Mouse (Mus musculus) heart, embryonic 11.5 days (tissue): ENCODE measurements around the gene Uhrf1bp1. TPM values are rescaled to one million over a fixed set of nuclear protein-coding genes. Genes with fewer than 3 reads are reported as not detected.

Experiments used
- ATAC-seq: fragments of 200-750 bp; cut with Nextera tagmentation; replicated peaks from 2 replicates; pipeline ENCODE4 v1.8.0; 2017; ENCODE audit warnings: moderate library complexity; ENCODE audit not compliant: insufficient number of reproducible peaks, low FRiP score, low TSS enrichment
- H3K27ac ChIP-seq: fragments of 300-500 bp; sonication (generic); 2 replicates; pipeline ENCODE4 v1.5.1; 2014; ENCODE audit warnings: mild to moderate bottlenecking, low read depth, low read length
- H3K27me3 ChIP-seq: fragments of 300-500 bp; sonication (generic); 2 replicates; pipeline ENCODE4 v1.6.1; 2014; ENCODE audit warnings: mild to moderate bottlenecking, low read length, mixed read lengths; ENCODE audit not compliant: control insufficient read depth, insufficient read depth
- H3K36me3 ChIP-seq: fragments of 300-500 bp; sonication (generic); 2 replicates; pipeline ENCODE4 v1.6.1; 2014; ENCODE audit warnings: mild to moderate bottlenecking, low read length, moderate library complexity, mixed read lengths; ENCODE audit not compliant: control insufficient read depth, insufficient read depth
- H3K4me1 ChIP-seq: fragments of 300-500 bp; sonication (generic); 2 replicates; pipeline ENCODE4 v1.6.1; 2014; ENCODE audit warnings: low read length; ENCODE audit not compliant: control insufficient read depth, insufficient read depth
- H3K4me2 ChIP-seq: fragments of 300-500 bp; sonication (generic); 2 replicates; pipeline ENCODE4 v1.6.1; 2014; ENCODE audit warnings: mild to moderate bottlenecking, moderate library complexity
- H3K4me3 ChIP-seq: fragments of 300-500 bp; sonication (generic); 2 replicates; pipeline ENCODE4 v1.5.1; 2014; ENCODE audit warnings: low read depth, low read length
- H3K9ac ChIP-seq: fragments of 300-500 bp; sonication (generic); 2 replicates; pipeline ENCODE4 v1.6.1; 2014; ENCODE audit warnings: mild to moderate bottlenecking, low read depth, low read length, moderate library complexity
- H3K9me3 ChIP-seq: fragments of 300-500 bp; sonication (generic); replicated peaks from 2 replicates; pipeline ENCODE4 v1.6.1; 2016; ENCODE audit warnings: low read length; ENCODE audit not compliant: control insufficient read depth
- WGBS: fragments of 180-500 bp; shearing (Covaris S2); extraction: QIAGEN DNeasy Blood & Tissue Kit; methylation state at CpG from one replicate; pipeline ENCODE4 v1.1.7; 2014; ENCODE audit not compliant: insufficient replicate concordance; 5-methylcytosine and 5-hydroxymethylcytosine counted together
- polyA plus RNA-seq: library from polyadenylated mRNA; unstranded; fragments of >200 nt; fragmentation: Nextera tagmentation; extraction: Ambion mirVana; gene quantifications from 2 replicates; pipeline ENCODE4 v1.2.1, GENCODE M21; 2014

Gene Uhrf1bp1
- polyA plus RNA-seq, 1 experiment from 2014 or later, result 4.1 TPM

- peak overlapping the region; percentile 13; the same call in 1 of the 2 replicates for H3K27ac ChIP-seq
- no peak; the same call in 1 of the 2 replicates for ATAC-seq
Observed at GRCm38 (mm10) chr17:27859131-27859530, 2.9 kb downstream of the Uhrf1bp1 start.

GRCm38 (mm10) chr17:27865461-27865860 is 9.2 kb downstream of the Uhrf1bp1 start:
- Histone ChIP-seq H3K4me2 (no peak overlapping the region), H3K9ac (no peak overlapping the region), H3K36me3 (0 out of 2 replicates have a peak, but pooled peaks cover 2% of the 10 kb centered on the region), H3K27ac (no peak overlapping the region), H3K4me3 (no peak overlapping the region), H3K9me3 (no peaks in the 10 kb centered on the region), H3K27me3 (no peaks in the 10 kb centered on the region), H3K4me1 (no peaks in the 10 kb centered on the region)
- ATAC-seq, result no peak
- WGBS, result 75% methylated on average over 2 of the region's 2 CpGs

More at GRCm38 (mm10) chr17:27859131-27859530, 2.9 kb downstream of the Uhrf1bp1 start:
- no peaks in the 10 kb centered on the region for H3K9me3 ChIP-seq
- H3K4me2 ChIP-seq, result peak overlapping the region; percentile 79
- H3K36me3 ChIP-seq, result no peaks in the 10 kb centered on the region
- H3K27me3 ChIP-seq, result no peaks in the 10 kb centered on the region
- 41% methylated on average over 2 of the region's 2 CpGs for WGBS
- H3K4me3 ChIP-seq, result 0 out of 2 replicates have a peak overlapping the region, but pooled peaks have one; percentile 8
- H3K4me1 ChIP-seq, result peaks cover 24% of the 10 kb centered on the region
- peak overlapping the region; percentile 39; the same call in 1 of the 2 replicates for H3K9ac ChIP-seq

GRCm38 (mm10) chr17:27866737-27867136 is 10.5 kb downstream of the Uhrf1bp1 start:
- ATAC-seq, result no peak
- H3K9ac ChIP-seq, result no peak overlapping the region
- H3K36me3 ChIP-seq, result 0 out of 2 replicates have a peak, but pooled peaks cover 2% of the 10 kb centered on the region
- H3K4me2 ChIP-seq, result no peak overlapping the region
- H3K4me1 ChIP-seq, result no peaks in the 10 kb centered on the region
- no peaks in the 10 kb centered on the region for H3K27me3 ChIP-seq
- 94% methylated on average over 4 of the region's 4 CpGs for WGBS
- H3K9me3 ChIP-seq, result no peaks in the 10 kb centered on the region
- H3K27ac ChIP-seq, result no peak overlapping the region
- H3K4me3 ChIP-seq, result no peak overlapping the region

GRCm38 (mm10) chr17:27871851-27872250 is 15.6 kb downstream of the Uhrf1bp1 start:
- Histone ChIP-seq H3K9me3 (no peaks in the 10 kb centered on the region), H3K4me1 (peaks cover 8% of the 10 kb centered on the region), H3K4me3 (no peak overlapping the region), H3K36me3 (0 out of 2 replicates have a peak, but pooled peaks cover 2% of the 10 kb centered on the region), H3K4me2 (no peak overlapping the region), H3K9ac (no peak overlapping the region), H3K27me3 (no peaks in the 10 kb centered on the region), H3K27ac (no peak overlapping the region)
- no peak for ATAC-seq
- 84% methylated on average over 3 of the region's 3 CpGs for WGBS

- no peak overlapping the region for H3K4me2 ChIP-seq
- H3K9me3 ChIP-seq, result no peaks in the 10 kb centered on the region
- no peak overlapping the region for H3K9ac ChIP-seq
- H3K27ac ChIP-seq, result no peak overlapping the region
- 74% methylated on average over 3 of the region's 3 CpGs for WGBS
- H3K36me3 ChIP-seq, result 0 out of 2 replicates have a peak, but pooled peaks cover 2% of the 10 kb centered on the region
- ATAC-seq, result no peak
- H3K27me3 ChIP-seq, result no peaks in the 10 kb centered on the region
- no peak overlapping the region for H3K4me3 ChIP-seq
- peaks cover 8% of the 10 kb centered on the region for H3K4me1 ChIP-seq
Observed at GRCm38 (mm10) chr17:27873583-27873982, 17.3 kb downstream of the Uhrf1bp1 start.

- Histone ChIP-seq H3K4me3 (no peak overlapping the region), H3K4me1 (peaks cover 8% of the 10 kb centered on the region), H3K9me3 (no peaks in the 10 kb centered on the region), H3K9ac (no peak overlapping the region), H3K36me3 (0 out of 2 replicates have a peak, but pooled peaks cover 2% of the 10 kb centered on the region), H3K27me3 (no peaks in the 10 kb centered on the region), H3K4me2 (no peak overlapping the region), H3K27ac (no peak overlapping the region)
- ATAC-seq, result no peak
- 42% methylated on average over 5 of the region's 5 CpGs for WGBS
Observed at GRCm38 (mm10) chr17:27874510-27874909, 18.3 kb downstream of the Uhrf1bp1 start.

GRCm38 (mm10) chr17:27881518-27881917 is 25.3 kb downstream of the Uhrf1bp1 start:
- Histone ChIP-seq H3K4me1 (no peaks in the 10 kb centered on the region), H3K9ac (no peak overlapping the region), H3K4me3 (no peak overlapping the region), H3K27me3 (no peaks in the 10 kb centered on the region), H3K27ac (no peak overlapping the region), H3K9me3 (no peaks in the 10 kb centered on the region), H3K36me3 (peaks cover 18% of the 10 kb centered on the region), H3K4me2 (no peak overlapping the region)
- WGBS, result 54% methylated on average over 11 of the region's 11 CpGs
- no peak for ATAC-seq

- Histone ChIP-seq H3K27me3 (no peaks in the 10 kb centered on the region), H3K9ac (no peak overlapping the region), H3K36me3 (peaks cover 28% of the 10 kb centered on the region), H3K27ac (no peak overlapping the region), H3K4me1 (no peaks in the 10 kb centered on the region), H3K4me3 (no peak overlapping the region), H3K4me2 (no peak overlapping the region), H3K9me3 (no peaks in the 10 kb centered on the region)
- 92% methylated on average over 8 of the region's 8 CpGs for WGBS
- ATAC-seq, result no peak
Observed at GRCm38 (mm10) chr17:27883129-27883528, 26.9 kb downstream of the Uhrf1bp1 start.

GRCm38 (mm10) chr17:27883994-27884393 is 27.8 kb downstream of the Uhrf1bp1 start:
- H3K36me3 ChIP-seq, result peaks cover 28% of the 10 kb centered on the region

More at GRCm38 (mm10) chr17:27883994-27884393, 27.8 kb downstream of the Uhrf1bp1 start:
- H3K4me1 ChIP-seq, result no peaks in the 10 kb centered on the region
- H3K9ac ChIP-seq, result no peak overlapping the region
- no peak overlapping the region for H3K4me2 ChIP-seq
- no peak overlapping the region for H3K4me3 ChIP-seq
- WGBS, result 89% methylated on average over 6 of the region's 6 CpGs
- no peaks in the 10 kb centered on the region for H3K9me3 ChIP-seq
- ATAC-seq, result no peak
- no peaks in the 10 kb centered on the region for H3K27me3 ChIP-seq
- H3K27ac ChIP-seq, result no peak overlapping the region
